Mouse (Mus musculus) CD4-positive helper T cell, adult 2 months (primary cell): ENCODE measurements at regions not wholly inside any gene's neighbourhood (a gene's known extent, or its start where the extent isn't known, plus 50 kb on each side); places are given as distances from the start of the nearest gene placed in this dataset.
"Not testable (repeated sequence)": the region's sequence is repeated elsewhere in the genome, so short reads cannot be mapped to it uniquely, and the experiment has no call there.

Source experiments
- DNase-seq: peaks from one replicate; pipeline ENCODE4 v3.0.0-alpha.2; 2012; ENCODE audit warnings: low read depth, missing footprints, low spot score

GRCm38 (mm10) chr13:113484159-113484762 is 134.1 kb downstream of the Snx18 start:
- no peak for DNase-seq

- no peak for DNase-seq
Observed at GRCm38 (mm10) chr13:113482911-113483310, 135.5 kb downstream of the Snx18 start.

GRCm38 (mm10) chr13:113477901-113478510 is 140.4 kb downstream of the Snx18 start:
- DNase-seq, result no peak

DNA sequence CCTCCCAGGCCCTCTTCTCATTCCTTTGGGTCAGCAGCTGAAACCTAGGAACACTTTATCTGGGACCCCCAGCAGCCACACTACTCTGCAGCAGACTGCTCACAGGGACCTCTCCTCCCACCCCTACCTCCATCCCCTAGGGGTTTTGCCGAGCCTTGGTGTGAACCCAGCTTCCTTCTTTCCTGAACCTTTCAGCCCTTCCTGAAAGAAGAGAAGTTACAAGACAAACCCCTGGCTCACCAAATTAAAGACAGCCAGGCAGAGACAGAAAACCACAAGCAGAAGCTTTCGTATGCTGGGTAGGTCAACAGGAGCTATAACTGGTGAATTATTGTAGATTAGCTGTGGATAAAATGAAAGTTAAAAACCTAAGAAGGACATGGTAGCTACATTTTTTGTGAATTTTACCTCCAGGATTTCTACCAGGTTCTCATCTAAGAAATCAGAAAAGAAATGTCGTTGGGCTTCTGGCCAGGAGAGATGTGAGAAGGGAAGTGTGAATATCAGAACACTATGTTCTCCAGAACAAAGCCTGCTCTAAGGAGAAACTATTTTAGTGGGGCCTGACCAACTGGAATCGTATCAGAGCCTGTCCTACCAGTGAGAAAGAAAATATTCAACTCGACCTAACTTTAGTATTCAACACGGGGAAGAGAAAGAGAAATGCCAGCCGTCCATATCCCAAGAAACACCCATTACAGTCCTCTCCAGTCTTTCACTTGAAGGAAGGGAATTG is 147.4 kb downstream of the Snx18 start:
- no peak for DNase-seq

DNA sequence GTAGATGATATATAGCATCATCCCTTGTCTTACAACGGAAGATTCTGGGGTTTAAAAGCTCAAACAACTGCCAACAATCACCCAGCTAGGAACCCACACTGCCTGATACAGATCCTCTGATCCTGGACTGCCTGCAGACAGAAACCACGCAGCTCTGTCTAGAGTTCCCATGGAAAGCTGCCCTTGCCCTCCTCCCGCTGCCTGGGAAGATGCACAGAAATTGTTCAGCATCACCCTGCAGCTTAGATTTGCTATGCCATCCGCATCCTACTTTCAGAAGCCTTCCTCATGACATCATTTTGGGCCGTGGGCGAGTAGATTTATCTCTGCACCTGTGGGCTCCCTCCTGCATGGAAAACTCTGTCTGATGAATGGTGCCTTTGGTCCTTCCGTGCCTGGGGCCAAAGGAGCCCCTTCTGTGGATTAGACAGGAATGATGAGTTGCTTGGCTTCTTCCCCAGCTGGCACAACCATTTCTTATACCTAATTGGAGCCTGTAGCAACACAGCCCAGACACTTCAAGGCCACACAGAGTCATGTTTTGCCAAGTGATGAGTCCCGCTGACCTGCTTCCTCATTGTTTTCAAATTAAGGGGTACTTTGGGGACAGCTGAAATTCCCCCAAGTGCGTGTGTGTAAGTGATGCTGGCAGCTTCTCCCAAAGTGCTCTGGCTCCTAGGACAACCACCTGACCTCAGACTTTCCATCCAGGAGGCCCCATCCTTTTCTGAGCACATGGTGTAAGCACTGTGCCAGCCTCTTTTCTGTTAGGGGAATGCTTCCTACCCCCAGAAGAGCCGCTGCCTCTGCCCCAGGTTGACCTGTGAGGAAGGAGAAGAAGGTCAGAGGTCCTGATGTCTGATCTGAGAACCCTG is 153.9 kb downstream of the Snx18 start:
- no peak for DNase-seq

- DNase-seq, result no peak
Observed at GRCm38 (mm10) chr13:113463420-113463819, 154.9 kb downstream of the Snx18 start.

DNA sequence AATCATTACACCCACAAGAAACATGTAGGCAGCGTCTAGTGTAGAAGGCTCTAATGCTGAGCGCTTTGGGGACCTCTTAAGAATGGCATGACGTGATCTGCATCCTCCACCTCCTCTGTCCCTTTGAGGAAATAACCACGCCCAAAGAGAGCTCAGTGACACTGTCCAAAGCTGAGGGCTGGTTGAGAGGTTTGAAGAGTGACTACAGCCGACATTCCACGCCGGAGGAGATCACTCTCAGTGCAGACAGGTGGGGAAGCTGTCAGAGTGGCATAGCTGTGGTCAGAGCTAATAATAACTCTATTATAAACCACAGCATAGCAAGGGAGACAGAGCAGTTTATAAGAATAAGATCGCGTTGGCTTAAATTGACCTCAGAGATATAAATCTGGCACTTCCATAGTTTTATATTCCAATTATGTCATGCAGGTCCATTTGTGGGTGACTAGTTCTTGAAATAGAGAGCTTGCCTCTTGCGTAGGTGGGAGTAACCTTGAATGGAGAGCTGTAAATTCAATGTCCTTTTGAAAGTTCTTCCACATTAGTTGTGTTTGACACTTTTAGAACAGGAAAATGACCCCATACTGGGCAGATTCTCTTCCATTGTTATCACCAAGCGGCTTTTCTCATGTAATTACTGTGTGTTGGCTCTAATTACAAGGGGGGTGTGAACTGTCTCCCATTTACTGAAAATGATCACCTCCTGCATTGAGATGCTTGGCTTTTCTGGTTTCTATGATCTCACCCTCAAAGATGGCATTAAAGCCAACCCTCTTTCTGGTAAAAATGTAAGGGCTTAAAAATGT is 161.7 kb downstream of the BC067074 start:
- no peak for DNase-seq

DNA sequence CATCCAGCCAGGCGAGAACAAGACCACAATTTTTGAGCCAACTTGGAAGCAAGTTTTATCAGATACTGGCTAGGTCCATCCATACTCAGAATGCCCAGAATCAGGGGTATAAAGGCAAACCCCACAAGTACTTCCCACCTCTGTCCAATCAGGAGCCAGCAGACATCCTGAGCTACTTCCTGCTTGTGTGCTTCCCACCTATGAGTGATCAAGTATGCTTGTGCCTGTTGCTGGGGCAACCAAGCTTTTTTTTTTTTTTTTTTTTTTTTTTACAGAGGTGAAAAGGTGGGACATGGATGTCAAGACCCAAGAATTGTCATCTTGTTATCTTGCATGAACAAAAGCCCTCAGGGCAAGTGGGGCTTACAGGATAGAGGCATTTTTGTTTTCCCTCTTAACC is 155.4 kb downstream of the BC067074 start:
- DNase-seq, result no peak

GRCm38 (mm10) chr13:113446226-113446625 is 153.3 kb downstream of the BC067074 start:
- no peak for DNase-seq

DNA sequence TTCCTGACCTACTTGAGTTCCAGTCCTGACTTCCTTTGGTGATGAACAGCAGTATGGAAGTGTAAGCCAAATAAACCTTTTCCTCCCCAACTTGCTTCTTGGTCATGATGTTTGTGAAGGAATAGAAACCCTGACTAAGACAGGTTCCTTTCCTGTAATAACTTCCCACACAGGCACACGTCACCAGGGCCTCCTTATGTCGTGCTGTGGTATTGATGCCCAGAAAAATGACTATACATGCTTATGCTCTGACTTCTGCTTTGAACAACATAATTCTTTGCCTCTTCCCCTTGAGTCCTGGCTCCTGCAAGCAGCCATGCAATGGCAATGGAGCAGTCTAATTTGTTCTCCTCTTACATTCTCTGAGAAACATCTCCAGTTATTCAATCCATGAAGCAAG is 151.5 kb downstream of the BC067074 start:
- not testable (repeated sequence) for DNase-seq

- no peak for DNase-seq
Observed at GRCm38 (mm10) chr13:113443078-113443477, 150.1 kb downstream of the BC067074 start.

DNA sequence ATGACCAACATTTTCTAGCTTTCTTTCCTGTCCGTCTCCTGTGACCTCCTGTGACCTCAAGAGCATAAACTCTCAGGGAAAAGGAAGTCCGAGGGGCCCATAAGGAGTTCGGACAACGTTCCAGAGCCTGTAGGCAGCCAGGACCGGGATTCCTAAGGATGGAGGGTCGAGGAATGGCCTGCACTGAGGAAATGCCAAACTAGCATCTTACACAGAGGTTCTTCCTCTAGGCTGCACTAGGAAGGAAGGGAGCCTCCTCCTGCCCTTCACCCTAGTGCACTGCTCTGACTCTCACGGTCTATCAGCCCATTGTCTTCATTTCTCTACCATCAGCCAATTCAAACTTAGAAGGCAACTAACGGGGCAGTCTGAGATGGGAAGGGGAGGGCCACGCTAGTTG is 149.2 kb downstream of the BC067074 start:
- no peak for DNase-seq

DNA sequence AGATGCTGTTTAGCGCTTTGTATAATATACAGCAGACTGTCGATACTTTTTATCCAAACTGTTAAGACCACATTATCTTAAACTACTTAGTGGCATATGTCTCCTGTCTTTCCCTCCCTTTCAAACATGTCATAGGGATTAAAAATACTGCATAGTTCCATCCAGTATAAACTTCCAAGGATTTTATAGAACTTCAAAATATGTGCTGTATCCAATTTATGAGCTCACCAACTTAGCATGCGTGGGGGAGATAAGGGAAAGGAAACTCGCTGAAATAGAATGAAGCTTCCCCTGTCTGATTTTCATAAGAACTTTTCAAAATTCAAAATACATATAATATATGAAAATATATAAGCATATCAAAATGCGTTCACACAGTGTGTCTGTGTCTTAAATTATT is 147.2 kb downstream of the BC067074 start:
- DNase-seq, result no peak

DNA sequence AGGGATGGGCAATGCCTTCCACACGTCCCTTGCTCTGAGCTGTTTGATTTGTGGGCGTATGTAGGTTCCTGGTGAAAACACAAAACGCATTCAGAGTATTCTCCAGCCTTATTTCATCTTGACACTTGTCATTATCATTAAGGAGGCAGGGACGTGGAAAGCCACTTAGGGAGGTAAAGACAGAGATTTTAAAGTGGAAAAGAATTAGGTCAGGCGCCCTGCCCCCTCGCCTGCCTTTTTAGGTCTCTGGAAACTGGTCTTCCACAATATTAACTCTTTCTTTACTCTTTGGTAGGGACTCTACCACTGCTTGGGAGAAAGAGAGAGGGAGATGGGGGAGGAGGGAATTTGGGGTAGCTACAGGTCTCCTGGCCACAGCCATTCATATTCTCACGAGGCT is 146.6 kb downstream of the BC067074 start:
- DNase-seq, result no peak

DNA sequence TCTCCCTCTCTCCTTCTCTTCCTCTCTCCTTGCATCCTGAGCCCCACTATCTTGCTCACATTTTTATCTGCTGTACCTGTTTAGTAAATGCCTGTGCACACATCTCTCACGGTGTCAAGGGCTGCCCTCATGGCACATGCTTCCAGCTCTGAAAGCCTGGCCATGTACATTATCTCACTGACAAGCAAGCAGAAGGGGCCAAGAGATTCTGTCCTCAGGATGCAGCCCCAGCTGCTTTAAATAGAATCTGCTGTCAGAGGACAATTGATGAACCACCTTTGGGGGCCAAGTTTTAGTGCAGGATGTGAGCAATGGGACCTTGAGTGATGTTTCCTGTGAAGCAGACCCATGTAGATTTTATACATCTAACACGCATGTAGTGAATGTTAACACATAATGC is 145.9 kb downstream of the BC067074 start:
- no peak for DNase-seq

DNA sequence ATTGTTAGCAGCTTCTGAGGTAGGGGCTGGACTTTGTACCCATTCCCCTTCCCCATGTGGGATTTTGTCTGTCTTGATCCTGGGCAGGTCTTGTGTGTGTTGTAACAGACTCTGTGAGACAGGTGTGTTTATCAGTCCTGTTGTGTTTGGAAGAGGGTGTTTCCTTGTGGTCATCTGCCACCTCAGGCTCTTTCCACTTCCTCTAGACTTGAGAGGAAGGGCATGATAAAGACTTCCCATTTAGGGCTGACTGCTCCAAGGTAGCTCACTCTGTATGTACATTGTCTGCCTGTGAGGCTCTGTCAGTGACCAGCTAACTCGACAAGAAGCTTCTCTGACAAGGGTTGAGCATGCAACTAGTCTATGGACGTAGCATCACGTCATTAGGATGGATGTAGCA is 143.3 kb downstream of the BC067074 start:
- DNase-seq, result no peak

- DNase-seq, result no peak
Observed at GRCm38 (mm10) chr13:113435117-113435516, 142.2 kb downstream of the BC067074 start.

GRCm38 (mm10) chr13:113433456-113433855 is 140.5 kb downstream of the BC067074 start:
- no peak for DNase-seq

GRCm38 (mm10) chr13:113429615-113430014 is 136.7 kb downstream of the BC067074 start:
- peak; percentile 25 for DNase-seq
